Mouse (Mus musculus): ENCODE data around the gene Gm7861. TPM values are rescaled to one million over a fixed set of nuclear protein-coding genes. Genes with fewer than 3 reads are reported as not detected.
"Not testable (repeated sequence)": the region's sequence is repeated elsewhere in the genome, so short reads cannot be mapped to it uniquely, and the experiment has no call there.

Gm7861 gene
- not detected for total RNA-seq (2021)
- long read RNA-seq, experiment 1, result 0 reads
- long read RNA-seq, experiment 2, result 0 reads

- not testable (repeated sequence) for DNase-seq (ENCODE audit: low spot score in 2 of 2)
Measured at GRCm38 (mm10) chr8:21594408-21594807, at the start of gene Gm7861. TSS of gene Gm7861 (minus strand) at chr8:21594508.

- DNase-seq (ENCODE audit: low spot score in 2 of 2), result not testable (repeated sequence)
Measured at GRCm38 (mm10) chr8:21617883-21618282, 23.6 kb upstream of the Gm7861 start, which contains the start of gene Defa26. TSS of gene Defa26 (plus strand) at chr8:21618183.

DNA sequence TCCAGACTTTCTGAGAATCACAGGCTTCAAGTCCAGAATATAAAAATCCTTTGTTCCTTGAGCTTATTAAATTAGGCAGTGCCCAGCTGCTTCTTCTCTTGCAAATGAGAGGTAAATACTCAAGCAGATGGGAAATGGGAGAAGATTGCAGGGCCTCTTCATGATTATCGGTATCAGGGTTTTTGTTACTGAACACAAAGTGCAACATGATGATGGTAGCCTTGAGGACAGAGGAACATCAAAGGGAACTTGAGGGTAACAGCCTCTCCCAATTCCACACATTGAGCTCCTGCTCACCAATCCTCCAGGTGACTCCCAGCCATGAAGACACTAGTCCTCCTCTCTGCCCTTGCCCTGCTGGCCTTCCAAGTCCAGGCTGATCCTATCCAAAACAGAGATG lies 11.6 kb downstream of the Gm7861 start, which contains the start of gene Defa28:
Gene Defa28 (plus strand): TSS at position 301 of the 400 bp plus-strand sequence.
- DNase-seq (ENCODE audit: low spot score in 2 of 2), result not testable (repeated sequence)

GRCm38 (mm10) chr8:21565086-21565485 lies 29.2 kb downstream of the Gm7861 start, which contains the start of gene Defa37:
TSS of gene Defa37 (plus strand) at chr8:21565386.
- DNase-seq (ENCODE audit: low spot score in 2 of 2), result not testable (repeated sequence)

Other genes with a start within 250 kb of the Gm7861 start
- not detected for gene Defa2, start 216.0 kb downstream of the Gm7861 start, total RNA-seq (2021)
- gene Defa33, start 202.7 kb downstream of the Gm7861 start, total RNA-seq (2021), result not detected
- gene Defa36, start 167.1 kb downstream of the Gm7861 start, total RNA-seq (2021), result not detected
- gene Gm7849, start 137.9 kb downstream of the Gm7861 start, total RNA-seq (2021), result not detected
- gene Defa20, start 85.2 kb downstream of the Gm7861 start, total RNA-seq (2021), result not detected
- not detected for gene Defa32, start 65.5 kb downstream of the Gm7861 start, total RNA-seq (2021)
- not detected for gene Defa37, start 29.1 kb downstream of the Gm7861 start, total RNA-seq (2021)
- not detected for gene Defa28, start 11.5 kb downstream of the Gm7861 start, total RNA-seq (2021)
- not detected for gene Defa26, start 23.7 kb upstream of the Gm7861 start, total RNA-seq (2021)
- not detected for gene Defa17, start 61.3 kb upstream of the Gm7861 start, total RNA-seq (2021)
- gene Defa34, start 71.3 kb upstream of the Gm7861 start, total RNA-seq (2021), result not detected
- gene AY761184, start 109.1 kb upstream of the Gm7861 start, total RNA-seq (2021), result not detected
- gene Defa24, start 140.0 kb upstream of the Gm7861 start, total RNA-seq (2021), result not detected
- gene Defb50, start 229.0 kb upstream of the Gm7861 start, total RNA-seq (2021), result not detected
- gene Defb2, start 245.4 kb upstream of the Gm7861 start, total RNA-seq (2021), result not detected